Mouse (Mus musculus): ENCODE results near the gene Olfr576.

GRCm38 (mm10) chr7:102919632-102920031 lies 42.8 kb upstream of the Olfr576 start:
- TF ChIP-seq CTCF (conservative IDR thresholded peaks at IDR 0.05; ENCODE audit: insufficient read depth, insufficient read length, low read depth, low read length), result no peak
- no peak for TF ChIP-seq POLR2A (IDR thresholded peaks at IDR 0.05; ENCODE audit: low read depth, low read length)
